ENCODE assay signal across 25 mouse cellular contexts in genomic region chr2:18316909-18317308, GRCm38 (mm10).
DNase-seq lines count a peak whose midpoint lies in the region; ATAC-seq and TF ChIP-seq lines count a peak whose summit lies in the region.
"Had no signal": no experiment of that assay in that cellular context is flagged by ENCODE, and none has a peak within 500 bp of the region (broad histone marks: within the 10 kb centered on the region; RNA-seq: fewer than 3 reads in every experiment).

No protein-coding gene starts in this region.

- no peak for ATAC-seq in hindbrain, embryonic 11.5 days (ENCODE audit: low FRiP score)
- no peak for ATAC-seq in hindbrain, embryonic 13.5 days (ENCODE audit: low FRiP score)
- peak; percentile 94 for ATAC-seq in forebrain, embryonic 11.5 days (replicated peaks; ENCODE audit: low FRiP score)
- no peak for ATAC-seq in limb, embryonic 14.5 days (ENCODE audit: low FRiP score, low read depth)
- ATAC-seq: activated CD4-positive, CD25-positive, alpha-beta regulatory T cell, adult 4 months; CD4-positive, CD25-positive, alpha-beta regulatory T cell, adult 4 months; hindbrain, embryonic 16.5 days; intestine, embryonic 16.5 days; liver, postnatal 0 days had no signal

- H3K4me1 ChIP-seq in hindbrain, embryonic 11.5 days (replicated peaks; ENCODE audit: control insufficient read depth, insufficient read depth, low read length) = no peaks in the 10 kb centered on the region
- no peaks in the 10 kb centered on the region; the same call in 1 of the 2 replicates for H3K4me1 ChIP-seq in hindbrain, embryonic 13.5 days (replicated peaks)
- no peaks in the 10 kb centered on the region for H3K4me1 ChIP-seq in forebrain, embryonic 11.5 days (replicated peaks; ENCODE audit: control insufficient read depth, insufficient read depth, low read length)
- 0 out of 2 replicates have a peak, but pooled peaks cover 6% of the 10 kb centered on the region for H3K4me1 ChIP-seq in limb, embryonic 14.5 days (ENCODE audit: control insufficient read depth, insufficient read depth, low read length)
- H3K4me1 ChIP-seq: neural tube, embryonic 13.5 days had no signal

- H3K4me2 ChIP-seq in hindbrain, embryonic 11.5 days (replicated peaks; ENCODE audit: low read depth, low read length) = no peak overlapping the region
- H3K4me2 ChIP-seq in hindbrain, embryonic 13.5 days = no peak overlapping the region
- H3K4me2 ChIP-seq in forebrain, embryonic 11.5 days (ENCODE audit: low read depth, low read length, severe bottlenecking) = peak overlapping the region; percentile 11; the same call in 1 of the 2 replicates
- no peak overlapping the region for H3K4me2 ChIP-seq in limb, embryonic 14.5 days (replicated peaks; ENCODE audit: low read depth, low read length, severe bottlenecking)
- H3K4me2 ChIP-seq: embryonic facial prominence, embryonic 13.5 days; heart, embryonic 13.5 days; neural tube, embryonic 13.5 days had no signal

- 0 out of 2 replicates have a peak, but pooled peaks cover 2% of the 10 kb centered on the region for H3K9me3 ChIP-seq in hindbrain, embryonic 11.5 days (ENCODE audit: control insufficient read depth, low read length)
- H3K9me3 ChIP-seq in hindbrain, embryonic 13.5 days = no peaks in the 10 kb centered on the region
- peaks cover 7% of the 10 kb centered on the region; the same call in 1 of the 2 replicates for H3K9me3 ChIP-seq in forebrain, embryonic 11.5 days (ENCODE audit: control insufficient read depth, low read length)
- H3K9me3 ChIP-seq in limb, embryonic 14.5 days (ENCODE audit: control insufficient read depth, low read length) = no peaks in the 10 kb centered on the region
- H3K9me3 ChIP-seq: embryonic facial prominence, embryonic 13.5 days had no signal

- no peak overlapping the region for H3K27ac ChIP-seq in hindbrain, embryonic 11.5 days (ENCODE audit: low read depth, low read length)
- no peak overlapping the region for H3K27ac ChIP-seq in hindbrain, embryonic 13.5 days
- H3K27ac ChIP-seq in forebrain, embryonic 11.5 days (ENCODE audit: low read depth, low read length) = peak overlapping the region; percentile 18; the same call in 1 of the 2 replicates
- H3K27ac ChIP-seq in limb, embryonic 14.5 days (replicated peaks; ENCODE audit: low read depth, low read length) = no peak overlapping the region
- H3K27ac ChIP-seq: embryonic facial prominence, embryonic 13.5 days; gastrocnemius, adult 2 months; heart, embryonic 13.5 days; kidney, postnatal 0 days; midbrain, embryonic 10.5 days; neural tube, embryonic 13.5 days; stomach, postnatal 0 days had no signal

- TF ChIP-seq POLR2A in limb, embryonic 14.5 days (IDR thresholded peaks at IDR 0.05; ENCODE audit: borderline replicate concordance, extremely low read depth, insufficient read depth, insufficient read length) = no peak

- no peak overlapping the region for H3K9ac ChIP-seq in hindbrain, embryonic 11.5 days (ENCODE audit: low read depth, low read length)
- H3K9ac ChIP-seq in hindbrain, embryonic 13.5 days = no peak overlapping the region
- H3K9ac ChIP-seq in forebrain, embryonic 11.5 days (ENCODE audit: low read length) = no peak overlapping the region
- H3K9ac ChIP-seq in limb, embryonic 14.5 days (ENCODE audit: low read depth, low read length, severe bottlenecking) = no peak overlapping the region
- H3K9ac ChIP-seq: embryonic facial prominence, embryonic 13.5 days; heart, embryonic 13.5 days; liver, postnatal 0 days; neural tube, embryonic 13.5 days had no signal

- DNase-seq in hindbrain, embryonic 11.5 days (ENCODE audit: low spot score) = peak; percentile 22
- DNase-seq in embryo, embryonic 11.5 days (ENCODE audit: low read depth, low spot score) = peak; percentile 3
- DNase-seq in forebrain, embryonic 11.5 days (ENCODE audit: low spot score) = peak; percentile 66
- DNase-seq in limb, embryonic 14.5 days (ENCODE audit: low spot score) = peak; percentile 23
- no peak for DNase-seq in cerebellum, adult 11-12 months
- no peak for DNase-seq in gastrocnemius, postnatal 10 days
- no peak for DNase-seq in ovary, postnatal 14 days (ENCODE audit: low spot score)
- DNase-seq: adrenal gland, postnatal 10 days; cerebellum, postnatal 10 days; gastrocnemius, adult 2 months; heart, adult 11 months; heart, postnatal 36 days; liver, postnatal 0 days; thymus, postnatal 14 days had no signal

- 61% methylated on average over 2 of the region's 2 CpGs for WGBS in hindbrain, embryonic 11.5 days
- WGBS in hindbrain, embryonic 13.5 days = 53% methylated on average over 2 of the region's 2 CpGs
- 8% methylated on average over 2 of the region's 2 CpGs for WGBS in forebrain, embryonic 11.5 days
- WGBS in limb, embryonic 14.5 days = 20% methylated on average over 2 of the region's 2 CpGs

- no peaks in the 10 kb centered on the region for H3K36me3 ChIP-seq in hindbrain, embryonic 11.5 days (ENCODE audit: control insufficient read depth, insufficient read depth, low read length)
- H3K36me3 ChIP-seq in hindbrain, embryonic 13.5 days = peaks cover 6% of the 10 kb centered on the region; the same call in 1 of the 2 replicates
- no peaks in the 10 kb centered on the region for H3K36me3 ChIP-seq in forebrain, embryonic 11.5 days (ENCODE audit: control insufficient read depth, insufficient read depth, low read length)
- H3K36me3 ChIP-seq in limb, embryonic 14.5 days (ENCODE audit: control insufficient read depth, insufficient read depth, low read length) = peaks cover 5% of the 10 kb centered on the region; the same call in 1 of the 2 replicates
- H3K36me3 ChIP-seq: embryonic facial prominence, embryonic 13.5 days; neural tube, embryonic 13.5 days had no signal

- H3K4me3 ChIP-seq in hindbrain, embryonic 11.5 days (ENCODE audit: low read depth, low read length) = no peak overlapping the region
- no peak overlapping the region for H3K4me3 ChIP-seq in hindbrain, embryonic 13.5 days
- H3K4me3 ChIP-seq in forebrain, embryonic 11.5 days (ENCODE audit: low read depth, low read length) = no peak overlapping the region
- no peak overlapping the region for H3K4me3 ChIP-seq in limb, embryonic 14.5 days (replicated peaks; ENCODE audit: low read length)
- H3K4me3 ChIP-seq: embryonic facial prominence, embryonic 13.5 days; gastrocnemius, adult 2 months; heart, embryonic 13.5 days; midbrain, embryonic 10.5 days; neural tube, embryonic 13.5 days had no signal

- no peaks in the 10 kb centered on the region for H3K27me3 ChIP-seq in hindbrain, embryonic 11.5 days (ENCODE audit: control insufficient read depth, insufficient read depth, low read length)
- H3K27me3 ChIP-seq in hindbrain, embryonic 13.5 days = no peaks in the 10 kb centered on the region
- H3K27me3 ChIP-seq in forebrain, embryonic 11.5 days (ENCODE audit: control insufficient read depth, insufficient read depth, low read length) = no peaks in the 10 kb centered on the region
- no peaks in the 10 kb centered on the region for H3K27me3 ChIP-seq in limb, embryonic 14.5 days (ENCODE audit: control insufficient read depth, insufficient read depth, low read length)
- H3K27me3 ChIP-seq: embryonic facial prominence, embryonic 13.5 days; heart, embryonic 13.5 days; neural tube, embryonic 13.5 days had no signal

Comparison
In these comparisons a context has a peak if more than half of its experiments do, and no peak if none do; other contexts are left out.
1. DNase-seq: peak in hindbrain, embryonic 11.5 days (single experiment), embryo, embryonic 11.5 days (single experiment), forebrain, embryonic 11.5 days (single experiment) and limb, embryonic 14.5 days (single experiment); none in cerebellum, adult 11-12 months (single experiment), gastrocnemius, postnatal 10 days (single experiment) and ovary, postnatal 14 days (single experiment).